7 mouse cellular contexts compared by ENCODE assay signal in the genomic region with DNA sequence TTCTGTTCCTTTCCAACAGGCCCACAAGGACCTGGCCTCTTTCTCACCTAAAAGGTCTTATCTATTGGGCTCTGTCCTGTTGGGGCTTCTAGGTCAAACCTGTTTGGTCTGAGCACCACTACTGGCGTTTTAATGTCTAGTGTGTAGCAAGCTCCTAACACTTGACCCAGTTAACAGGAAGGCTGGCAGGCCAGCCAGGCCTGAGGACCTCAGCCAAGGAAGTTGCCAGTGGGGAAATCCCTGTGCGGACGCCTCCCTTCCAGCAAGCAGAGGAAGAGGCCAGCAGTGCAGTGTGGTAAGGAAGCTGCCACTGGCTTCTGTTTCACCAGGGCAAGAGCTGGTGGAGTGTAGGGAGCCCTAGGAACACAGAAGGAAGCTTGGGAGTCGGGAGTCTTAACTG.
DNase-seq lines count a peak whose midpoint lies in the region; ATAC-seq and TF ChIP-seq lines count a peak whose summit lies in the region.

No protein-coding gene starts in this region.

- H3K36me3 ChIP-seq in CH12.LX (replicated peaks in 1 of 2; ENCODE audit: control insufficient read depth in 1 of 2, insufficient read depth in 1 of 2, low read length in 1 of 2), result peaks cover 21 to 72% of the 10 kb centered on the region in 2 experiments
- no peaks in the 10 kb centered on the region for H3K36me3 ChIP-seq in kidney, adult 2 months (ENCODE audit: control insufficient read depth, insufficient read depth, low read length)

- H3K79me2 ChIP-seq in CH12.LX (replicated peaks; ENCODE audit: control insufficient read depth, extremely low read depth, insufficient read depth, poor library complexity, severe bottlenecking), result peaks cover 4% of the 10 kb centered on the region

- TF ChIP-seq CTCF in CH12.LX (conservative IDR thresholded peaks at IDR 0.05 in 1 of 2, IDR thresholded peaks at IDR 0.05 in 1 of 2; ENCODE audit: low read depth in 2 of 2, low read length in 2 of 2), result no peak
- TF ChIP-seq CTCF in kidney, adult 2 months (conservative IDR thresholded peaks at IDR 0.05; ENCODE audit: insufficient read depth, insufficient read length, low read depth, low read length), result no peak

- dilution Hi-C loops in CH12.LX (cut with MboI; ENCODE audit: extremely low pct_ligation_motif_present, extremely low pct_unique_long_range_greater_than_20kb, low sequenced_read_pairs), result no loop called here

- TF ChIP-seq EP300 in CH12.LX (IDR thresholded peaks at IDR 0.05; ENCODE audit: low read length), result no peak

- H3K9me3 ChIP-seq in CH12.LX (replicated peaks; ENCODE audit: low read length), result no peaks in the 10 kb centered on the region

- no peak for TF ChIP-seq POLR2A in CH12.LX (IDR thresholded peaks at IDR 0.05; ENCODE audit: low read depth, low read length)
- TF ChIP-seq POLR2A in kidney, adult 2 months (IDR thresholded peaks at IDR 0.05; ENCODE audit: low read depth, low read length), result no peak

- H3K27me3 ChIP-seq in CH12.LX (replicated peaks), result no peaks in the 10 kb centered on the region
- no peaks in the 10 kb centered on the region for H3K27me3 ChIP-seq in kidney, adult 2 months (replicated peaks; ENCODE audit: control insufficient read depth, insufficient read depth, low read length)

- in situ Hi-C loops in CH12.LX (cut with MboI; ENCODE audit: low pct_ligation_motif_present, low pct_unique_long_range_greater_than_20kb, low sequenced_read_pairs), result no loop called here

- peak; percentile 61 for DNase-seq in 3134 (ENCODE audit: extremely low read depth, insufficient read length, low spot score)
- peak; percentile 27 for DNase-seq in CH12.LX (ENCODE audit: extremely low read depth)
- peak; percentile 74 to 82 for DNase-seq in cerebellum, postnatal 25 days
- peak; percentile 61 for DNase-seq in kidney, adult 2 months
- no peak for DNase-seq in right cerebral cortex, postnatal 25 days
- no peak for DNase-seq in embryo, embryonic 10 days (ENCODE audit: low spot score)

- H3K4me1 ChIP-seq in CH12.LX (ENCODE audit: control insufficient read depth in 1 of 2, insufficient read depth in 2 of 2), result peaks cover 15 to 60% of the 10 kb centered on the region in 2 experiments
- H3K4me1 ChIP-seq in kidney, adult 2 months (ENCODE audit: control insufficient read depth, insufficient read depth, low read length), result 0 out of 2 replicates have a peak, but pooled peaks cover 9% of the 10 kb centered on the region

- no peak overlapping the region for H3K4me2 ChIP-seq in CH12.LX (ENCODE audit: insufficient read depth, low read depth, poor library complexity, severe bottlenecking)

- peak; percentile 74 for ATAC-seq in monocyte, adult 5-6 weeks (replicated peaks; ENCODE audit: insufficient number of reproducible peaks, low FRiP score, low TSS enrichment, poor library complexity, severe bottlenecking)

- no peak overlapping the region for H3K9ac ChIP-seq in CH12.LX (ENCODE audit: insufficient read depth, low read depth)

- WGBS in kidney, adult 2 months, result 17% methylated on average over 4 of the region's 4 CpGs

- H3K27ac ChIP-seq in CH12.LX (ENCODE audit: insufficient read depth, low read depth), result no peak overlapping the region
- H3K27ac ChIP-seq in kidney, adult 2 months (ENCODE audit: insufficient read depth, low read depth, low read length), result no peak overlapping the region

- TF ChIP-seq RAD21 in CH12.LX (IDR thresholded peaks at IDR 0.05; ENCODE audit: low read depth, low read length), result no peak

- no peak overlapping the region for H3K4me3 ChIP-seq in CH12.LX (replicated peaks in 1 of 3; ENCODE audit: low read depth in 2 of 3, low read length in 2 of 3, poor library complexity in 1 of 3)
- H3K4me3 ChIP-seq in kidney, adult 2 months (ENCODE audit: insufficient read depth, low read depth, low read length), result no peak overlapping the region

TF ChIP-seq in CH12.LX, 34 proteins besides CTCF, POLR2A, EP300 and RAD21:
- TF ChIP-seq ZKSCAN1 (IDR thresholded peaks at IDR 0.05; ENCODE audit: borderline replicate concordance, low read depth, low read length), result no peak
- no peak for TF ChIP-seq TCF12 (IDR thresholded peaks at IDR 0.05; ENCODE audit: low read depth, low read length)
- TF ChIP-seq TBP (conservative IDR thresholded peaks at IDR 0.05; ENCODE audit: low read depth, low read length), result no peak
- TF ChIP-seq IRF4 (IDR thresholded peaks at IDR 0.05; ENCODE audit: low read depth, low read length), result no peak
- TF ChIP-seq JUN (IDR thresholded peaks at IDR 0.05; ENCODE audit: insufficient read depth, low read depth, low read length), result no peak
- TF ChIP-seq USF1 (IDR thresholded peaks at IDR 0.05; ENCODE audit: low read depth, low read length), result no peak
- TF ChIP-seq KAT2A (IDR thresholded peaks at IDR 0.05; ENCODE audit: insufficient replicate concordance, low read length), result no peak
- no peak for TF ChIP-seq E2F4 (IDR thresholded peaks at IDR 0.05; ENCODE audit: insufficient replicate concordance, low read depth, low read length)
- no peak for TF ChIP-seq GABPA (IDR thresholded peaks at IDR 0.05; ENCODE audit: insufficient replicate concordance, low read depth, low read length)
- TF ChIP-seq HCFC1 (IDR thresholded peaks at IDR 0.05; ENCODE audit: low read depth, low read length), result no peak
- TF ChIP-seq NELFE (IDR thresholded peaks at IDR 0.05; ENCODE audit: low read depth, low read length), result no peak
- TF ChIP-seq PAX5 (IDR thresholded peaks at IDR 0.05; ENCODE audit: low read length), result no peak
- no peak for TF ChIP-seq ZMIZ1 (IDR thresholded peaks at IDR 0.05; ENCODE audit: low read depth, low read length)
- TF ChIP-seq SIN3A (IDR thresholded peaks at IDR 0.05; ENCODE audit: low read length), result no peak
- no peak for TF ChIP-seq MYC (IDR thresholded peaks at IDR 0.05; ENCODE audit: low read depth, low read length)
- TF ChIP-seq JUND (conservative IDR thresholded peaks at IDR 0.05; ENCODE audit: low read depth, low read length), result no peak
TF ChIP-seq in CH12.LX: peak in this region for 0.

Comparison
In these comparisons a context has a peak if more than half of its experiments do, and no peak if none do; other contexts are left out.
1. DNase-seq: peak in 3134 (single experiment), CH12.LX (single experiment), cerebellum, postnatal 25 days (2 of 2) and kidney, adult 2 months (single experiment); none in right cerebral cortex, postnatal 25 days (single experiment) and embryo, embryonic 10 days (single experiment).